Mouse (Mus musculus): ENCODE data around the gene Syt15. TPM values are rescaled to one million over a fixed set of nuclear protein-coding genes. Genes with fewer than 3 reads are reported as not detected.

The Syt15 gene
- polyA plus RNA-seq, 1 experiment, result 0.31 TPM

GRCm38 (mm10) chr14:34208651-34209050, 10.7 kb upstream of the Syt15 start:
- H3K27me3 ChIP-seq (ENCODE audit: control insufficient read depth, insufficient read depth, low read length, poor library complexity, severe bottlenecking), result no peaks in the 10 kb centered on the region
- no peak overlapping the region for H3K27ac ChIP-seq (ENCODE audit: insufficient read depth, low read length)
- no peaks in the 10 kb centered on the region for H3K9me3 ChIP-seq (replicated peaks; ENCODE audit: control insufficient read depth, insufficient read depth, low read length, poor library complexity, severe bottlenecking)
- TF ChIP-seq EP300 (IDR thresholded peaks at IDR 0.05; ENCODE audit: insufficient read depth, low read depth, low read length), result no peak
- no peak for TF ChIP-seq POLR2A (IDR thresholded peaks at IDR 0.05; ENCODE audit: insufficient read depth, low read length)
- peak; percentile 56 for TF ChIP-seq CTCF (IDR thresholded peaks at IDR 0.05; ENCODE audit: low read depth, low read length)
- no peaks in the 10 kb centered on the region for H3K4me1 ChIP-seq (ENCODE audit: control insufficient read depth, insufficient read depth, low read length)
- H3K4me3 ChIP-seq (ENCODE audit: low read depth, low read length), result no peak overlapping the region
- H3K9ac ChIP-seq (ENCODE audit: low read depth, poor library complexity, severe bottlenecking), result no peak overlapping the region
- no peaks in the 10 kb centered on the region for H3K36me3 ChIP-seq (ENCODE audit: control insufficient read depth, insufficient read depth, low read length, poor library complexity, severe bottlenecking)

DNA sequence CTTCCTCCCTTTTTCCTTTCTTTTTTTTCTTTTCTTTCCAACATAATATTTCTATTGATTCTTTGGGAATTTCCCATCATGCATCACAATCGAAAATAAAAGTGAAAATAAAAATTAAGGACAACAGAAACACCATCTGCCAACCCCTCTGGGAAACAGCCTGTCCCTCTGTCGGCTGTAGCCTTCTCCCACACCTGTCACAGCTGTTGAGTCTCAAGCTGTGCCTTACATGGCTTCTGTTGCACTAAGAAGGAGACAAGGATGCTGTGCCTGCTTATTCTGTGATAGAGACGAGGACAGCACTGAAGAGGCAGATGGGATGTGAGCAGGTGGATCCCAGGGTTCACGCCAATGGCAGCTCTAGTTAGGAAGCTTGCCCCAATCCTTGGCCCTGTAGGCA, 10.3 kb upstream of the Syt15 start:
- Histone ChIP-seq H3K9ac (ENCODE audit: low read depth, poor library complexity, severe bottlenecking) (no peak overlapping the region), H3K36me3 (ENCODE audit: control insufficient read depth, insufficient read depth, low read length, poor library complexity, severe bottlenecking) (no peaks in the 10 kb centered on the region), H3K27ac (ENCODE audit: insufficient read depth, low read length) (no peak overlapping the region), H3K4me1 (ENCODE audit: control insufficient read depth, insufficient read depth, low read length) (no peaks in the 10 kb centered on the region), H3K27me3 (ENCODE audit: control insufficient read depth, insufficient read depth, low read length, poor library complexity, severe bottlenecking) (no peaks in the 10 kb centered on the region), H3K9me3 (replicated peaks; ENCODE audit: control insufficient read depth, insufficient read depth, low read length, poor library complexity, severe bottlenecking) (no peaks in the 10 kb centered on the region), H3K4me3 (ENCODE audit: low read depth, low read length) (no peak overlapping the region)
- no peak for TF ChIP-seq EP300 (IDR thresholded peaks at IDR 0.05; ENCODE audit: insufficient read depth, low read depth, low read length)
- no peak for TF ChIP-seq POLR2A (IDR thresholded peaks at IDR 0.05; ENCODE audit: insufficient read depth, low read length)
- TF ChIP-seq CTCF (IDR thresholded peaks at IDR 0.05; ENCODE audit: low read depth, low read length), result no peak

- no peaks in the 10 kb centered on the region for H3K27me3 ChIP-seq (ENCODE audit: control insufficient read depth, insufficient read depth, low read length, poor library complexity, severe bottlenecking)
- H3K36me3 ChIP-seq (ENCODE audit: control insufficient read depth, insufficient read depth, low read length, poor library complexity, severe bottlenecking), result no peaks in the 10 kb centered on the region
- TF ChIP-seq POLR2A (IDR thresholded peaks at IDR 0.05; ENCODE audit: insufficient read depth, low read length), result no peak
- TF ChIP-seq CTCF (IDR thresholded peaks at IDR 0.05; ENCODE audit: low read depth, low read length), result no peak
- no peak for TF ChIP-seq EP300 (IDR thresholded peaks at IDR 0.05; ENCODE audit: insufficient read depth, low read depth, low read length)
- H3K27ac ChIP-seq (ENCODE audit: insufficient read depth, low read length), result no peak overlapping the region
- H3K9me3 ChIP-seq (replicated peaks; ENCODE audit: control insufficient read depth, insufficient read depth, low read length, poor library complexity, severe bottlenecking), result no peaks in the 10 kb centered on the region
- no peaks in the 10 kb centered on the region for H3K4me1 ChIP-seq (ENCODE audit: control insufficient read depth, insufficient read depth, low read length)
- no peak overlapping the region for H3K9ac ChIP-seq (ENCODE audit: low read depth, poor library complexity, severe bottlenecking)
- no peak overlapping the region for H3K4me3 ChIP-seq (ENCODE audit: low read depth, low read length)
These were observed 9.5 kb upstream of the Syt15 start for GRCm38 (mm10) chr14:34209942-34210341.

DNA sequence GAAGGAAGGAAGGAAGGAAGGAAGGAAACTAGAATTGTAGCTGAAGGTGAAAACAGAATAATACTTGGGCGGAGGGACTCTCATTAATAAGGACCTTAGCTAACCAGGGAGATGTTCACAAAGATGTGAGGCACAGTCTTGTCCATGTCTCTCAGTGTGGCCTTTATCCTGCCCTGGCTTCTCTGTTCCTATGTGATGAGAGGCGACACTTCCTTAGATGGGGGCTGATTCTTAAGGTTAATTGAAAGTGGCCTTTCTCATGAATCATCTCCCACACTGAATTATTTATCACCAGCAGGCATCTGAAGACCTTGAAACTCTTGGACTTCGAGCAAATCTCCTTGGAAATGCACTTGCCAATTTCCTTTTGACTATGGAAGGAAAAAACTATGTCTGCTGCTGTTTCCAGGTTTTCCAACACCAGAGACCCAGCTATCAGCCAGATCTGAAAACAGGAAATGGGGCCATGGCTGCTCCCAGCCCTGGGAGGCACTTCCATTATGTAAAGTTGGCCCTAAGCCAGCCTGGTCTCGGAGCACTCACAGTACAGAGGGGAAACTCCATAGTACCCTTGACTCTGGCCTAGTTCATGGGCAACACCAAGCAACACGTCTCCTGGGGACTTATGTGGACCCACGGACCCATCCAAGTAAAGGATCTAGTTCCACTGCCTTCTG, 3.8 kb upstream of the Syt15 start:
- TF ChIP-seq POLR2A (IDR thresholded peaks at IDR 0.05; ENCODE audit: insufficient read depth, low read length), result no peak
- TF ChIP-seq CTCF (IDR thresholded peaks at IDR 0.05; ENCODE audit: low read depth, low read length), result no peak
- TF ChIP-seq EP300 (IDR thresholded peaks at IDR 0.05; ENCODE audit: insufficient read depth, low read depth, low read length), result no peak
- Histone ChIP-seq H3K4me1 (ENCODE audit: control insufficient read depth, insufficient read depth, low read length) (peaks cover 2% of the 10 kb centered on the region), H3K9ac (ENCODE audit: low read depth, poor library complexity, severe bottlenecking) (no peak overlapping the region), H3K4me3 (ENCODE audit: low read depth, low read length) (no peak overlapping the region), H3K27me3 (ENCODE audit: control insufficient read depth, insufficient read depth, low read length, poor library complexity, severe bottlenecking) (no peaks in the 10 kb centered on the region), H3K9me3 (replicated peaks; ENCODE audit: control insufficient read depth, insufficient read depth, low read length, poor library complexity, severe bottlenecking) (no peaks in the 10 kb centered on the region), H3K36me3 (ENCODE audit: control insufficient read depth, insufficient read depth, low read length, poor library complexity, severe bottlenecking) (no peaks in the 10 kb centered on the region), H3K27ac (ENCODE audit: insufficient read depth, low read length) (no peak overlapping the region)

- Histone ChIP-seq H3K36me3 (ENCODE audit: control insufficient read depth, insufficient read depth, low read length, poor library complexity, severe bottlenecking) (no peaks in the 10 kb centered on the region), H3K4me1 (ENCODE audit: control insufficient read depth, insufficient read depth, low read length) (peaks cover 2% of the 10 kb centered on the region), H3K9ac (ENCODE audit: low read depth, poor library complexity, severe bottlenecking) (peak overlapping the region; percentile 22), H3K27me3 (ENCODE audit: control insufficient read depth, insufficient read depth, low read length, poor library complexity, severe bottlenecking) (no peaks in the 10 kb centered on the region; the same call in 1 of the 2 replicates), H3K27ac (ENCODE audit: insufficient read depth, low read length) (no peak overlapping the region), H3K4me3 (ENCODE audit: low read depth, low read length) (peak overlapping the region; percentile 57), H3K9me3 (replicated peaks; ENCODE audit: control insufficient read depth, insufficient read depth, low read length, poor library complexity, severe bottlenecking) (no peaks in the 10 kb centered on the region)
- TF ChIP-seq CTCF (IDR thresholded peaks at IDR 0.05; ENCODE audit: low read depth, low read length), result no peak
- no peak for TF ChIP-seq EP300 (IDR thresholded peaks at IDR 0.05; ENCODE audit: insufficient read depth, low read depth, low read length)
- TF ChIP-seq POLR2A (IDR thresholded peaks at IDR 0.05; ENCODE audit: insufficient read depth, low read length), result no peak
These were observed 397 bp downstream of the Syt15 start for GRCm38 (mm10) chr14:34219786-34220198.

DNA sequence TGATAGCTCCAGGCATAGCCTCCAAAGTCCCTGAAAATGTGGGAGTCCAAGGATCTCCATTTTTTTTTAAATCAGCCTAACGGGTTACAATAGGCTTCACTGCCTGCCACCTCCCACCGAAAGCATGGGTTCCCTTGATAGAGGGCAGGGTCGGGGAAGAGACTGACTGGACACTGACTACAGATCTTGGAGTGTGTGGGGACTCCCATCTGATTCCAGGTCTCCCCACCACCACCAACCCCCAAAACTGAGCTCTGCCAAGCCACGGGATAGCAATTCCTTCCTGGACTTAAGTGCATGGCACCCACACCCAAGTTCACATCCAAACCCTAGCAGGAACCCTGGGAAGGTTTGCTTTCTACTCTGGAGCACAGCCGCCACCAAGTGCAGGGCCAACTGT, 1.0 kb downstream of the Syt15 start:
- Histone ChIP-seq H3K27ac (ENCODE audit: insufficient read depth, low read length) (no peak overlapping the region), H3K9ac (ENCODE audit: low read depth, poor library complexity, severe bottlenecking) (no peak overlapping the region; the same call in 1 of the 2 replicates), H3K4me1 (ENCODE audit: control insufficient read depth, insufficient read depth, low read length) (peaks cover 2% of the 10 kb centered on the region), H3K36me3 (ENCODE audit: control insufficient read depth, insufficient read depth, low read length, poor library complexity, severe bottlenecking) (no peaks in the 10 kb centered on the region), H3K4me3 (ENCODE audit: low read depth, low read length) (no peak overlapping the region; the same call in 1 of the 2 replicates), H3K9me3 (replicated peaks; ENCODE audit: control insufficient read depth, insufficient read depth, low read length, poor library complexity, severe bottlenecking) (no peaks in the 10 kb centered on the region), H3K27me3 (ENCODE audit: control insufficient read depth, insufficient read depth, low read length, poor library complexity, severe bottlenecking) (no peaks in the 10 kb centered on the region; the same call in 1 of the 2 replicates)
- TF ChIP-seq CTCF (IDR thresholded peaks at IDR 0.05; ENCODE audit: low read depth, low read length) (no peak), POLR2A (IDR thresholded peaks at IDR 0.05; ENCODE audit: insufficient read depth, low read length) (no peak), EP300 (IDR thresholded peaks at IDR 0.05; ENCODE audit: insufficient read depth, low read depth, low read length) (no peak)
